Mouse (Mus musculus) cerebellum, adult 2 months (tissue): ENCODE results near the gene Olfr907.

ENCODE experiments used
- CTCF ChIP-seq: fragments of 200-500 bp; IDR thresholded peaks from 2 replicates; pipeline ENCODE4 v1.5.1; 2011; ENCODE audit warnings: low read depth, mild to moderate bottlenecking, control low read depth, low read length, moderate library complexity, borderline replicate concordance; ENCODE audit not compliant: insufficient read depth
- POLR2A ChIP-seq: fragments of 200-500 bp; IDR thresholded peaks from 2 replicates; pipeline ENCODE4 v1.6.1; 2011; ENCODE audit warnings: low read length, control low read depth, borderline replicate concordance; ENCODE audit not compliant: insufficient read depth

DNA sequence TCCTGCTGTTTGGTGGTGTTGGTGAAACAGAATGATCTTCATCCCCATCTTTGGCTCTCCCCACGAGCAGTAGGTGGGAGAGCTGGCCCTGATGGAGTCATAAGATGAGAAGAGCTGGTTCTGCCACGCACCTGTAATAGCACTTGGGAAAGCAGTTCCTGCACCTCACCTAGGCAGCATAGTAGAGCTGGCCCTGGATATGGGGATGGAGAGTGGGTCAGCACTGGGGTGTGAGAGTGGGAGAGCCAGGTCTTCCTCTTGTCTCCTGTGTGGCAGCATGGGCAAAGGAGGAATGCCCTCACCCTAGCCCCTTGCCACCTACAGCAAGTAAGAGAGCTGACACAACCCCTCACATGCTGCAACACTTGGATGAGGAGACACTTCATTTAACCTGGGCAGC, 16.8 kb downstream of the Olfr907 start:
- TF ChIP-seq POLR2A (no peak), CTCF (no peak)
